Mouse (Mus musculus) right cerebral cortex, adult 18-20 months (tissue): Measurements from ENCODE around the gene Vmn1r79.
"Not testable (repeated sequence)": the region's sequence is repeated elsewhere in the genome, so short reads cannot be mapped to it uniquely, and the experiment has no call there.

Experiments used
- DNase-seq: peaks from one replicate; pipeline ENCODE4 v3.0.0; 2022; ENCODE audit warnings: mixed read lengths

The Vmn1r79 gene

GRCm38 (mm10) chr7:12170979-12171378 lies at the start of gene Vmn1r79:
Gene Vmn1r79, plus strand, starts transcription at chr7:12171279.
- not testable (repeated sequence) for DNase-seq

- no peak for DNase-seq
Observed at GRCm38 (mm10) chr7:12149957-12150356, 21.1 kb upstream of the Vmn1r79 start, which contains the start of gene Vmn1r78. Gene Vmn1r78, plus strand, starts transcription at chr7:12150257.

GRCm38 (mm10) chr7:12156463-12156862 lies 14.6 kb upstream of the Vmn1r79 start:
- not testable (repeated sequence) for DNase-seq

GRCm38 (mm10) chr7:12172926-12173325 lies 1.8 kb downstream of the Vmn1r79 start:
- not testable (repeated sequence) for DNase-seq

- no peak for DNase-seq
Observed at GRCm38 (mm10) chr7:12188986-12189385, 17.9 kb downstream of the Vmn1r79 start, which contains the start of gene Vmn1r80. Gene Vmn1r80, plus strand, starts transcription at chr7:12189286.

- DNase-seq: no peak
Observed at GRCm38 (mm10) chr7:12204141-12204540, 33.1 kb downstream of the Vmn1r79 start.
